Mouse (Mus musculus) mouse embryonic stem cell (cell line): Measurements from ENCODE around the gene Mesd.

ENCODE experiments used
- in situ Hi-C, 2 experiments: fragments of 300-500 bp; cut with MboI; formaldehyde crosslinking; loops; 1 replicate in 1 of 2; 3 replicates in 1 of 2; pipeline ENCODE4 v1.14.3; 2019 to 2020; ENCODE audit warnings: low sequenced_read_pairs in 2 of 2, low pct_unique_long_range_greater_than_20kb in 1 of 2, mixed read lengths in 1 of 2; ENCODE audit not compliant: unreplicated experiment in 1 of 2

The Mesd gene

GRCm38 (mm10) chr7:83900519-83900918 lies 16.3 kb downstream of the Mesd start:
- in situ Hi-C loops = no loop called here

GRCm38 (mm10) chr7:83901425-83901824 lies 17.2 kb downstream of the Mesd start:
- in situ Hi-C loops = no loop called here

GRCm38 (mm10) chr7:83902296-83903145 lies 18.3 kb downstream of the Mesd start:
- in situ Hi-C loops = no loop called here

GRCm38 (mm10) chr7:83904831-83905230 lies 20.6 kb downstream of the Mesd start:
- in situ Hi-C loops = no loop called here

- in situ Hi-C loops = loop anchor here (5.0 to 10.0 kb wide), 3 partner anchors 175 to 365 kb away; partner anchors contain the start of gene Cemip (in 1 of the 2)
Measured at GRCm38 (mm10) chr7:83911909-83912308, 27.6 kb downstream of the Mesd start.

DNA sequence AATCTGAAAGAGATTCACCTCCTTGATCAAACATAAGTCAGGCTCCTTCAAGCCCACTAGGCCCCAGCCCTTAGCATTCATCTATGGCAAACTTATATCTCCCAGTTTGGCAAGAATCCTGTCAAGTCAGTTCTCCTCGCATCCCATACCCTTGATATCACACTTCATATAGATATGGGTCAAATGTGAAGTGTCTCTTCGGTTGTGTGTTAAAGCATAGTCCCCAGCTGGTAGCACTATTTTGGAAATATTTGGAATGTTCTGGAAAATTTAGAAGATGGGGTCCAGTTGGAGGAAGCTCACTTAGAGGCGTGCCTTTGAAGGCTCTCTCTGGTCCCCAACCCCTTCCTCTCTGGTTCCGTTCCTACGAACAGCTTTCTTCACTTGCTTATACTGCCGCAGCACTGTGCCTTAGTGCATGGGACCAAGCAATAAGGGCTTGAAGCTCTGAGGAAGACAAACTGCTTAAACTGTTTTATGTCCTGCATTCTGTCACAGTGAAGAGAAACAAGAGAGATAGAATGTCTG lies 29.2 kb downstream of the Mesd start:
- in situ Hi-C loops = loop anchor here (5.0 to 10.0 kb wide), 3 partner anchors 174 to 364 kb away; partner anchors contain the start of gene Cemip (in 1 of the 2)

- in situ Hi-C loops = loop anchor here (5.0 to 10.0 kb wide), 3 partner anchors 173 to 363 kb away; partner anchors contain the start of gene Cemip (in 1 of the 2)
Measured at GRCm38 (mm10) chr7:83913995-83914394, 29.7 kb downstream of the Mesd start.

- in situ Hi-C loops = loop anchor here (5.0 to 10.0 kb wide), 3 partner anchors 173 to 363 kb away; partner anchors contain the start of gene Cemip (in 1 of the 2)
Measured at GRCm38 (mm10) chr7:83914566-83914965, 30.3 kb downstream of the Mesd start.

DNA sequence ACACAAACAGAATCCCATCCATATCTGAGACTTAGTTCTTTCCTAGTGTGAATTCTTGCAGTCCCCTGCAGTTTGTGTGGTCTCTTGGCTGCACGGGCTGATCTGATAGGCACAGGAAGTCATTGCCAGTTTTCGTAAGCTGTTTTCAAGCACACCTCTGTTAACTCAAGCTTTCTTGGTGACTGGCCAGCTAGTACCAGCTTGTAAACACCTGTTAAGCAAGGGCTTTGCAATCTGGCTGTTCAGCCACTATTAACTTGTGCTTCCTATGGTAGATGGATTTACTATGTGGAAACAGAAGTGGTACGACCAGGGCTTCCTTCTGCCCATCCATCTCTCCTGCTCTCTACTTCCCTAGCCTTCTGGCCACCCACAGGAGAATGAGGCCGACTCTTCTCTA lies 36.0 kb downstream of the Mesd start:
- in situ Hi-C loops = no loop called here

DNA sequence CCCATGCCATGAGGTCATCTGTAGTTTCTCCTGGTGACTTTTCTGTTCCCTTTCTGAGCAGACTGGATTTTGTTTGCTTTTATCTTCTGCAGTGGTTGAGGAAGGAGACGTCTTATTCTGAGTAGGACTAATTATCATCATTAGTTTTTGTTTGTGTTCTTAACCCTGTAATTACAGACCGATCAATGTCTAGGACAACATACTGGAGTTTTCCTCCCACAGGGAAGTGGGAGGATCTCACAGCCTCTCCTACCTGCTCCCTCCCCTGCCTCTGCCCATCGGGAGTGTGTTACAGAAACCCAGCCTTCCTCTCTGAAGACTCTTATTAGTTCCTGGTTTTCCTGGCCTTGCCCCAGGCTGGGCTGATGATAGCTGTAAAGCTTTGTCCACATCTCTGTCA lies 37.4 kb downstream of the Mesd start:
- in situ Hi-C loops = no loop called here

DNA sequence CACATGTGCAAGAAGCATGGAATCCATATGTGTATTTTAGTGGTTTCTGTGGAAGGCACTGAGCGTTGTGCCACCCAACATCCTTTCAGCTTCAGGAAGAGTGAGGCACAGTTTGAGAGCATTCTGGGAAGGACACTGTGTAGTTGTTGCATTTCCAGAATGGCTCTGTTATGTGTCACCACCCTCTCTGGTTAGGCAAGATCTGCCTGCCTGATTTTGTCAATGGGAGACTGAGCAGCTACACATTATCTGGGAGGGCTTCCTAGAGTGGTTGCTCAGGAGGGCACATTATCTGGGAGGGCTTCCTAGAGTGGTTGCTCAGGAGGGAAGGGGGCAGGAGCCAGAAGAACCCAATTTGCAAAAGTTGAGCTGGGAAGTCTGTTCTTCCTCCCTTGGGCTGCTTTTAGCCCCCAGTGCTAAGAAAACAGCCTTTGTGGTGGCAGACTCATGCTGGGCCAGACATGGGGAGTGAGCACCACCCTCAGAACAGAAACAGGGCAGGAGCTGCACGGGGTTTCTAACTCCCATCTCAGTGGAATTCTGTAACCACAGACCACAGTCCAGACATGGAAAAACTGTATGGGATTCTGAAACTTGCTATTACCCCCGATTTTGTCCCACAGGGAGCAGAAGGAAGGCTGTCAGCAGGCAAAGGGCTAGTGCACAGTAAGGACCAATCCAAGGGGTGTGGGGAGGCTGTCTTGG lies 54.9 kb downstream of the Mesd start:
- in situ Hi-C loops = no loop called here

DNA sequence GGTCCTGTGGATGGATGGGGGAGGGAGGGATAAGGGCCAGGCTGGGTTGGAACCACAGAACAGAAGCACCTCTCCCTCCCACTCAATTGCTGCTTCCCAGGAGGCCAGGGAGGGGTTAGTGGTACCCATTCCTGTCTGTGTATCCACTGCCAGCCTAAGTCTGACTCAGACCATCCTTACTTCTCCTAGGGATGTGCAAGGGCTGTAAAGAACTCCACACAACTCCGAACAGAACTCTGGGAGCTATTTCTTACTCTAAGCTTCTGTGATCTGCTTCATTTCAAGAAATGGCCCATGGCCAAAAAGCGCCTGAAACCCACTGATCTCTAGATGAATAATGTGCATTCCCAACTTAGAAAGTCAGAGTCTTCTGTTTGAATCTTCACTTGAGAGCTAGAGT lies 55.9 kb downstream of the Mesd start:
- in situ Hi-C loops = no loop called here

DNA sequence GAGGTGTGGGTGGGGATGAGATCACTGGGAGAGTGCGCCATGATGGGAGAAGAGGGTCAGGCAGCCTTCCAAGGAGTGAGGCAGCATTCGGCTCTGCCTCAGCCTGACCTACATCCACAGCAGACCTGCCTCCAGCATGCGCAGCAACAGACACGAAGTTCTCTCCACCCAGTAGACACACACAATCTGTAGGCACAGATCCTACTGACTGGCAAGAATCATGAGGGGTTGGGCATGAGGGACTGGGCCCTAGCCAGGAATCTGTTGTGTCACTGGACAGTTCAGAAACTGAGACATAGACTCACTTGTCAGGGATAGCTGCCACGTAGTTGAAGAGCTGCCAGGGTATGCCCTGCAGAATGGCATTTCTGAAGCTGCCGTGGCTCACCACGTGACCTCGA lies 57.4 kb downstream of the Mesd start:
- in situ Hi-C loops = no loop called here

DNA sequence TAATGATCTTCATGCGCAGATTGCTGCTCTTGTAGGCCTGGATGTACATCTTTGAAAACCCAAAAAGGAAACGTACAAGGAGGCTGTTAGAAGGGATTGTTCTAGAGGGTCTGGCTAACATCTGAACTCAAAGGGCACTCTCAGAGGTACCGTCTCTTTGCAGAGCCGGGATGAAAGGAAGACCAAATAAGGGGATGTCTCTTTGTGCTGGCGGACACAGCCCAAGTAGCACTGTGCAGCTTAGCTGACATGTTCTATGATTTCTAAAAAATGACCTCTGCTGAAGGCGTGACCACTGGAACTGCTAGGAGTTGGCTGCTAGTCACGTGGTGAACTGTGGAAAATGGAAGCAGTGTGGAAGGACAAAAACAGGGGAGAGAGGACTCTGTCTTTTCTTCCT lies 64.5 kb downstream of the Mesd start:
- in situ Hi-C loops = no loop called here

DNA sequence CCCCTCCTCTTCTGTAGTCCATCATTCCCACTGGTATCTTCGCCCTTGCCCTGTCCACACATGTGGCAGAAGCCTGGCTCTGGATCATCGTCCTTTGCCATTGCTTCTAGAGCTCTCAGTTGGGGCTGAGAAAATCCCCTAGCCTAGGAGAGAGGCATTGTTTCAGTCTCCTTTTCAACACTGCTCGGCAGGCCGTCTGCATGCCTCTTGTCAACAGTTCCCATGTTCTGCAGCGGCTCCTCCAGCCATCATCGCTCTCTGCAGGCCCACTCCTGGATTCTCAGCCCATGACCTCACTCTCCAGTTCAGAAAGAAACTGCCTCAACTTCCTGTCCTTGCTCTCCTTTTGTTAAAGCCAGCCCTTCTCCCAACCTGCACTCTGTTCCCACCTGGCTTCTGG lies 65.4 kb downstream of the Mesd start:
- in situ Hi-C loops = loop anchor here in 1 of 2 experiments (25.0 kb wide), 1 partner anchor 388 kb away; no protein-coding TSS in a partner anchor
